Mouse (Mus musculus) C2C12 (cell line): Measurements from ENCODE around the gene Spata31d1a.

ENCODE experiments used
- CEBPB ChIP-seq: IDR thresholded peaks from one replicate; pipeline ENCODE4 v1.6.1; 2011; ENCODE audit warnings: low read depth, mild to moderate bottlenecking, control low read depth, moderate library complexity
- CTCF ChIP-seq: IDR thresholded peaks from one replicate; pipeline ENCODE4 v1.5.1; 2011; ENCODE audit not compliant: control insufficient read depth, insufficient read depth, insufficient read length
- MYOD1 ChIP-seq: IDR thresholded peaks from one replicate; pipeline ENCODE4 v1.6.1; 2011; ENCODE audit warnings: low read depth; ENCODE audit not compliant: control insufficient read depth, insufficient read length
- MYOG ChIP-seq: IDR thresholded peaks from one replicate; pipeline ENCODE4 v1.6.1; 2011; ENCODE audit not compliant: control insufficient read depth, insufficient read length; ENCODE audit errors: extremely low read depth
- USF1 ChIP-seq: IDR thresholded peaks from one replicate; pipeline ENCODE4 v1.6.1; 2011; ENCODE audit warnings: low read depth, mild to moderate bottlenecking, control low read depth, moderate library complexity

- TF ChIP-seq CTCF (no peak), USF1 (no peak), MYOD1 (no peak), MYOG (no peak), CEBPB (no peak)
These were observed 21.5 kb upstream of the Spata31d1a start, which contains the start of gene Spata31d1d for GRCm38 (mm10) chr13:59731652-59732051.
